Mouse (Mus musculus) gastrocnemius, adult 2 months (tissue): ENCODE measurements at regions not wholly inside any gene's neighbourhood (a gene's known extent, or its start where the extent isn't known, plus 50 kb on each side); places are given as distances from the start of the nearest gene placed in this dataset.

Experiments used
- DNase-seq: peaks from one replicate; pipeline ENCODE4 v3.0.0; 2022
- H3K27ac ChIP-seq: fragments of 200-600 bp; 2 replicates; pipeline ENCODE4 v1.8.1; 2022; ENCODE audit warnings: mild to moderate bottlenecking
- H3K4me3 ChIP-seq: fragments of 200-600 bp; 2 replicates; pipeline ENCODE4 v1.8.1; 2022; ENCODE audit warnings: mild to moderate bottlenecking, moderate library complexity
- CTCF ChIP-seq: fragments of 200-600 bp; IDR thresholded peaks from 2 replicates; pipeline ENCODE4 v1.8.1; 2022; ENCODE audit warnings: antibody characterized with exemption, mild to moderate bottlenecking, moderate library complexity
- intact Hi-C: fragments of 180-260 bp; cut with DNase I; formaldehyde crosslinking; loops from one replicate; pipeline ENCODE4 v1.15.1; 2025

DNA sequence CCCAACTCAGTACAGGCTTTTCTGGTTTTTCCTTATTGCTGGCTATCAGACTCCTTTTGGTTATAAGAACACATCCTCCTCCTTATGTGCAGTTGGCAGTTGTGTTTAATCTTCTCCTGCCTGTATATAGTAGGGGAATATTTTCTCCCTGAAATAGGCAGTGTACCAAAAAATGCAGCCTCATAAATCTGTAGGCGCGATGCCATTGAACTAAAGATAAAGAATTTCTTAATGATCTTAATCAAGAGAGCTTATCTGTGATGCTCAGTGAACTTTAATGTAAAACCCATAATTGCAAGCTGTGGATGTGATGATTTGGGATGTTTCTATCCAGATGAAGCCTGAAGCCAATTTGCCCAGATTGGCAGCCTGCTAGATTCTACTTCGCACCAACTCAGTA lies 1099.6 kb upstream of the Tenm2 start:
- Histone ChIP-seq H3K27ac (no peak overlapping the region), H3K4me3 (no peak overlapping the region)
- intact Hi-C loops, result no loop called here
- DNase-seq, result no peak
- TF ChIP-seq CTCF, result no peak

DNA sequence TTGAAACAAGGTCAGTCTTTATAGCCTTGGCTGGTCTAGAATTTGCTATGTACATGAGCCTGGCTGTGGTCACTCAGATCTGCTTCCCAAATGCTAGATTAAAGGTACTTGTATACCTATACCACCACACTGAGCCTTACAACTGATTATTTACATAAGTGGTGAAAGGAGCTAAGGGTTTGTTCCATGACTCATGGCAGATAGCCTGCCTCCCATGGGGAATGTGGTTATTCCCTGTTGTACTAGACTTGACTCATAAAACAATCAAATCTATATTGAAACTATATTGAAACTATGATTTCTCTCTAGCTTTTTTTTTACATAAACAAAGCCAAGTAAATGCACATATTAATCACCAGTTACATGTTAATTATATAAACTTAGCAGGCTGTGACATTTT lies 1061.9 kb upstream of the Tenm2 start:
- no peak for DNase-seq
- H3K27ac ChIP-seq, result no peak overlapping the region
- no peak for TF ChIP-seq CTCF

DNA sequence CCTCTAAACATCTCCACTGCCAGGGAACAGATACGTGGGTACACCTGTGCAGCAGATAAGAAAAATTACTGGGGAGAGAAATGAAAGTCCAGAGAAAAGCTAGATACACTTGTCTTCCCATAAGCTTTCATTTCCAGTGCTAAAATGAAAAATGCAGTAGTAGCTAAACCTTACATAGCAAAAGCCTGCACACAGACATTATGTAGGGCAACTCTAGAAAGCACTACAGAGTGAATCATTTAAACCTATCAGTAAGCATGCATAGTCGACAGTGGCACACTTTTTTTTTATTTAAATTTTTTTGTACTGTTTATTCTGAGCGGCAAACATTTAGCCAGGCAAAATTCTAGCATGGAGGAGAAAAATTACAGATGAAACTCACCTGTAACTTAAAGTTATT lies 1055.5 kb upstream of the Tenm2 start:
- DNase-seq, result no peak
- H3K27ac ChIP-seq, result no peak overlapping the region
- intact Hi-C loops, result no loop called here
- TF ChIP-seq CTCF, result no peak
- H3K4me3 ChIP-seq, result no peak overlapping the region

More for the DNA sequence above, 1061.9 kb upstream of the Tenm2 start:
- no peak overlapping the region for H3K4me3 ChIP-seq
- intact Hi-C loops, result no loop called here

DNA sequence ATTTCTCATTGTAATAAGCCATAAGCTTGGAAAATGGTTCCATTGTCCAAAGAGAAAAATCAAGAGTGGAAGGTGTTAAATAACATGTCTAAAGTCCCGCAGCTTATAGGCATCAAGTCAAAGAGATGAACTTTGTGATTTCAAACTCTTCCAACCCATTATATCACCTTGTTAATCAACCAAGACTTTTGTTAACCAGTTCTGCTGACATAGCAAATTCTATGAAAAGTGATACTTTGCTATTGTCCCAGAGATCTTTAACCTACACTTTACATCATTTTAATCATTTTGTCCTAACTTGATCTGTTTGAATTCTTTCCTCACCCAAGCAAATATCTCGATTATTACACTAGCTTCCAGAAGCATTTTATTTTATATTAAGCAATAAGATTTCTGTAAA lies 1045.2 kb upstream of the Tenm2 start:
- no peak for TF ChIP-seq CTCF
- DNase-seq, result no peak
- Histone ChIP-seq H3K4me3 (no peak overlapping the region), H3K27ac (no peak overlapping the region)
- intact Hi-C loops, result no loop called here
